Mouse (Mus musculus) liver, embryonic 11.5 days (tissue): ENCODE data around the gene Lrrc72. TPM values are rescaled to one million over a fixed set of nuclear protein-coding genes. Genes with fewer than 3 reads are reported as not detected.

Experiments
- ATAC-seq: fragments of 200-750 bp; cut with Nextera tagmentation; replicated peaks from 2 replicates; pipeline ENCODE4 v1.8.0; 2017; ENCODE audit warnings: moderate number of reproducible peaks, mild to moderate bottlenecking, moderate TSS enrichment, moderate library complexity; ENCODE audit not compliant: low FRiP score
- DNase-seq: peaks from one replicate; pipeline ENCODE4 v3.0.0-alpha.2; 2017; ENCODE audit warnings: low spot score
- H3K27ac ChIP-seq: fragments of 300-500 bp; sonication (generic); 2 replicates; pipeline ENCODE4 v1.5.1; 2014; ENCODE audit warnings: mild to moderate bottlenecking, low read depth, low read length, control low read depth
- H3K27me3 ChIP-seq: fragments of 300-500 bp; sonication (generic); replicated peaks from 2 replicates; pipeline ENCODE4 v1.6.1; 2014; ENCODE audit warnings: low read length, mixed read lengths; ENCODE audit not compliant: control insufficient read depth, insufficient read depth
- H3K36me3 ChIP-seq: fragments of 300-500 bp; sonication (generic); 2 replicates; pipeline ENCODE4 v1.6.1; 2014; ENCODE audit warnings: mild to moderate bottlenecking, low read length, moderate library complexity, mixed read lengths; ENCODE audit not compliant: control insufficient read depth, insufficient read depth
- H3K4me1 ChIP-seq: fragments of 300-500 bp; sonication (generic); replicated peaks from 2 replicates; pipeline ENCODE4 v1.6.1; 2014; ENCODE audit warnings: low read length, mixed read lengths; ENCODE audit not compliant: control insufficient read depth, insufficient read depth
- H3K4me2 ChIP-seq: fragments of 300-500 bp; sonication (generic); 2 replicates; pipeline ENCODE4 v1.6.1; 2014; ENCODE audit warnings: mild to moderate bottlenecking, control low read depth, moderate library complexity
- H3K4me3 ChIP-seq: fragments of 300-500 bp; sonication (generic); 2 replicates; pipeline ENCODE4 v1.5.1; 2014; ENCODE audit warnings: low read depth, low read length, control low read depth
- H3K9ac ChIP-seq: fragments of 300-500 bp; sonication (generic); 2 replicates; pipeline ENCODE4 v1.6.1; 2014; ENCODE audit warnings: low read depth, low read length, control low read depth
- H3K9me3 ChIP-seq: fragments of 300-500 bp; sonication (generic); 2 replicates; pipeline ENCODE4 v1.6.1; 2016; ENCODE audit warnings: low read length, inconsistent platforms, mixed read lengths; ENCODE audit not compliant: control insufficient read depth
- WGBS: fragments of 180-500 bp; shearing (Covaris S2); extraction: QIAGEN DNeasy Blood & Tissue Kit; methylation state at CpG from one replicate; pipeline ENCODE4 v1.1.7; 2014; 5-methylcytosine and 5-hydroxymethylcytosine counted together
- polyA plus RNA-seq: library from polyadenylated mRNA; unstranded; fragments of >200 nt; fragmentation: Nextera tagmentation; extraction: Ambion mirVana; gene quantifications from 2 replicates; pipeline ENCODE4 v1.2.1, GENCODE M21; 2014

Gene Lrrc72
- polyA plus RNA-seq, 1 experiment from 2014 or later: not detected

DNA sequence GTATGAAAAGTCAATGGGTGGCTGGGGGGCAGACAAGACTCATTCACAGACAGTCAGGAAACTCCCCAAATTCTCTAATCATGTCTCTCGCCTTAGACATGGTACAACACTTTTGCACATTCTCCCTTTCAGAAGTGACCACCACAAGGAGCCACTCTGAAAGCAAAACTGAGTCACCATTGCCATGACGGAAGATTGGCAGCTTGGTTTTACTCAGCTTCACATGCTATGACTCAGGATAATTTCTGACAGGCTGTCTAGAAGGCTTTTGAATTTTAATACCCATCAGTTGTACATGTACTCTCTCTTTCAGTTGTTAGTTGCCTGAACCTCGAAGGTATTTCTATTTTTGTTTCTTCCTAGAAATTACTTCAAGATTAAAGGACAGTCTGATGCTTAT lies 12.0 kb downstream of the Lrrc72 start:
- Histone ChIP-seq H3K9me3 (no peaks in the 10 kb centered on the region), H3K4me3 (no peak overlapping the region), H3K4me1 (no peaks in the 10 kb centered on the region), H3K4me2 (no peak overlapping the region), H3K27me3 (no peaks in the 10 kb centered on the region), H3K9ac (no peak overlapping the region), H3K36me3 (no peaks in the 10 kb centered on the region), H3K27ac (no peak overlapping the region)
- ATAC-seq (no peak), DNase-seq (no peak)
- 72% methylated on average over 3 of the region's 3 CpGs for WGBS

GRCm38 (mm10) chr12:36231386-36231785 lies 21.8 kb downstream of the Lrrc72 start:
- Histone ChIP-seq H3K4me2 (no peak overlapping the region), H3K36me3 (no peaks in the 10 kb centered on the region), H3K27ac (no peak overlapping the region), H3K27me3 (no peaks in the 10 kb centered on the region), H3K9ac (no peak overlapping the region), H3K4me3 (no peak overlapping the region), H3K4me1 (no peaks in the 10 kb centered on the region), H3K9me3 (no peaks in the 10 kb centered on the region)
- DNase-seq: no peak
- WGBS: 74% methylated on average over 2 of the region's 2 CpGs
- ATAC-seq: no peak

DNA sequence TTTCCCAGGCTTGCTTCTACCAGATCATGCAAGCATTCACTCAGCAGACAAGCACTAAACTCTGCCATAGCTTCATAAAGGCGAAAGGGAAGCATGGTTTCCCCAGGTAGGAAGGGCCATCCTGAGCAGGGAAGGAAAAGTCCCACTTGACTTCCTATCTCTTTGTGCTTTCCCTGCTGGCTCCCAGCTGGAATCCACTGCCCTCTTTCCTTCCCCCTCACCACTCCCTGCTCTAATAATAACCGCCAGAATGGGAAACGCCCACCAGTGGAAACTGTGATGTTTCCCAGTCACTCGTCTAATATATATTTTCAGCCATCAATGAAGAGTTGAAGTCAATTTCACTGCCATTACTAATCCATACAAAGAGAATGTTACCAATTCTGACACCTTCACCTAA lies 28.8 kb downstream of the Lrrc72 start:
- H3K9ac ChIP-seq: no peak overlapping the region
- H3K9me3 ChIP-seq: no peaks in the 10 kb centered on the region
- 63% methylated on average over 4 of the region's 4 CpGs for WGBS
- no peak for DNase-seq
- no peaks in the 10 kb centered on the region for H3K36me3 ChIP-seq
- no peak overlapping the region for H3K27ac ChIP-seq
- no peaks in the 10 kb centered on the region for H3K4me1 ChIP-seq
- no peak overlapping the region for H3K4me2 ChIP-seq
- no peak overlapping the region for H3K4me3 ChIP-seq
- ATAC-seq: no peak
- H3K27me3 ChIP-seq: no peaks in the 10 kb centered on the region

DNA sequence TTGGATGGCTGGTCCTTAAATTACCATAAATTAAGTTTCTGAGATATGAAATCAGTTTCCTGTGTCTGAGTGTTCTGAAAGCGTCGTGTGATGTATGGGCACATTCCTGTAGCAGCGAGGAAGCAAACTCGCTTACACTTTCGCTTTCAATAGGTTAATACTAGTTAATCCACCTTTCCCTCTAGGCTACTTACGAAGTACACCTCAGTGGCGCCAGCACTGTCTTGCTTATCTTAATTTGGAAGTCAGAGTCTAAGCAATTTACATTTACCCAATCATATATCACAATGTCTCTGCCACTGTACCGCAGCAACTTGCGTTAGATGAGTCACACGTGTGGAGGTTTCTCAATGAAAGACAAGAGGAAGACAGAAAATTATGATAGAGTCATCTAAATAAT lies 36.3 kb downstream of the Lrrc72 start:
- DNase-seq (no peak), ATAC-seq (no peak)
- Histone ChIP-seq H3K27me3 (no peaks in the 10 kb centered on the region), H3K9me3 (no peaks in the 10 kb centered on the region), H3K27ac (no peak overlapping the region), H3K9ac (no peak overlapping the region), H3K36me3 (no peaks in the 10 kb centered on the region), H3K4me1 (no peaks in the 10 kb centered on the region), H3K4me3 (no peak overlapping the region), H3K4me2 (no peak overlapping the region)
- WGBS: 67% methylated on average over 10 of the region's 10 CpGs

DNA sequence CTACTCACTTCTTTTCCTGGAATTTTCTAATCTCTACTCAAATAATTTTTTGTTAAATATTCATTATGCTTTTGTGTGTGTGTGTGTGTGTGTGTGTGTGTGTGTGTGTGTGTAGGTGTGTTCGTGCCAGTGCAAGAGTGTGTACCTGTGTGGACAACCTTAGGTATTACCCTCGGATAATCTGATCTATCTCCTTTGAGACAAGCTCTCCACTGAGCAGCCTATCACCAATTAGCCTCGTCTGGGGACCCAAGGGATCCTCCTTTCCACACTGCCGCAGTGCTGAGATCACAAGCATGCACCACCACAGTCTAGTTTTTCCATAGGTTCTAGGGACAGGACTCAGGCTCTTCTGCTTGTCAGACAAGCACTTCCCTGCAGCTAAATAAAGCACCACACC lies 37.0 kb downstream of the Lrrc72 start:
- Histone ChIP-seq H3K4me1 (no peaks in the 10 kb centered on the region), H3K36me3 (no peaks in the 10 kb centered on the region), H3K4me2 (no peak overlapping the region), H3K9me3 (no peaks in the 10 kb centered on the region), H3K9ac (no peak overlapping the region), H3K27me3 (no peaks in the 10 kb centered on the region), H3K27ac (no peak overlapping the region), H3K4me3 (no peak overlapping the region)
- ATAC-seq (no peak), DNase-seq (no peak)
- 65% methylated on average over 4 of the region's 4 CpGs for WGBS

- 0% methylated on average over 1 of the region's 1 CpGs for WGBS
These were observed 38.1 kb downstream of the Lrrc72 start for GRCm38 (mm10) chr12:36215149-36215480.

GRCm38 (mm10) chr12:36214389-36215148 lies 38.6 kb downstream of the Lrrc72 start:
- Histone ChIP-seq H3K27me3 (no peaks in the 10 kb centered on the region), H3K9me3 (no peaks in the 10 kb centered on the region), H3K36me3 (no peaks in the 10 kb centered on the region), H3K4me3 (no peak overlapping the region), H3K4me2 (no peak overlapping the region), H3K9ac (no peak overlapping the region), H3K27ac (no peak overlapping the region), H3K4me1 (no peaks in the 10 kb centered on the region)
- DNase-seq (no peak), ATAC-seq (no peak)
- 36% methylated on average over 8 of the region's 8 CpGs for WGBS

More at GRCm38 (mm10) chr12:36215149-36215480, 38.1 kb downstream of the Lrrc72 start:
- Histone ChIP-seq H3K4me1 (no peaks in the 10 kb centered on the region), H3K9me3 (no peaks in the 10 kb centered on the region), H3K36me3 (no peaks in the 10 kb centered on the region), H3K4me3 (no peak overlapping the region), H3K27me3 (no peaks in the 10 kb centered on the region), H3K27ac (no peak overlapping the region), H3K9ac (no peak overlapping the region), H3K4me2 (no peak overlapping the region)
- no peak for ATAC-seq
- no peak for DNase-seq

DNA sequence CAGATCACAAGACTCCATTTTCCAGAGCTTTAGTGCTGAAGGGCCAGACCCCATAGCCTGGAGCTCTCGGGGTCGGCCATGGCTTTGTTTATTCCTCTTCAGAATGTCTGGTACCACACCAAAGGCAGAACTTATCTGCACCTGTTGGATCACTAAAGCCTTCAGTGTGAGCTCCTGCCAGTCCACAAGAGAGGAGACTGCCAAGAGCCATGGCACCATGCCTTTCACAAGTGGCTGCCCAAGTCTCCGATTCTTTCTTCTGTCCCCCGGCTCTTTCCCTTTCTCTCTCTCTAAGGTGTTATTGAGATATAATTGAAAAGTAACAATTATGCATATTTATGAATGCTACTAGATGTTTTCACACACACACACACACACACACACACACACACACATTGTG lies 43.1 kb downstream of the Lrrc72 start:
- no peak for ATAC-seq
- Histone ChIP-seq H3K4me3 (no peak overlapping the region), H3K9ac (no peak overlapping the region), H3K4me2 (no peak overlapping the region), H3K4me1 (no peaks in the 10 kb centered on the region), H3K9me3 (no peaks in the 10 kb centered on the region), H3K27me3 (no peaks in the 10 kb centered on the region), H3K36me3 (no peaks in the 10 kb centered on the region), H3K27ac (no peak overlapping the region)
- 81% methylated on average over 4 of the region's 4 CpGs for WGBS
- DNase-seq: no peak

DNA sequence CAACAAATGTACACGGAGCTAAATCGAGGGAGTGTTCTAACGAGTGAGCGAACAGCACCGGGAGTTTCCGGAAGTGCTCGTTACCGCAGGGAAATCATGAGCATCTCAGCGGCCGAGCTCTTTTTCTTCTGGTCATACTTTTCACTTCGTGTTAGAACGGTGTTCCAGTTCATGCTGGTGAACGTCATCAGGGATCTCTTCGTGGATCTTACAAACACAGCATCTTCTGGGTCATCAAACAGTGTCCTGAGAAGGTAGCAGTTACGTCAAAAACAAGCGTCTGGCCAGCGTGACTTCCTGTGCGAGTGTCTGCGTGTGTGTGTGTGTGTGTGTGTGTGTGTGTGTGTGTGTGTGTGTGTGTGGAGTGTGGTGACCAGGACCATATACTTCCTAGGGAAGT lies 44.7 kb downstream of the Lrrc72 start:
- no peaks in the 10 kb centered on the region for H3K27me3 ChIP-seq
- no peak overlapping the region for H3K9ac ChIP-seq
- ATAC-seq (no peak), DNase-seq (no peak)
- H3K9me3 ChIP-seq: no peaks in the 10 kb centered on the region
- H3K4me3 ChIP-seq: no peak overlapping the region
- H3K27ac ChIP-seq: no peak overlapping the region
- H3K36me3 ChIP-seq: no peaks in the 10 kb centered on the region
- H3K4me1 ChIP-seq: no peaks in the 10 kb centered on the region
- H3K4me2 ChIP-seq: no peak overlapping the region
- WGBS: 74% methylated on average over 19 of the region's 19 CpGs
